Mouse (Mus musculus): ENCODE measurements around the gene Bscl2. TPM values are rescaled to one million over a fixed set of nuclear protein-coding genes. Genes with fewer than 3 reads are reported as not detected.

Gene Bscl2
- total RNA-seq (2012; rRNA removed), result 62.6 and 79.6 TPM in 2 replicates

- H3K4me3 ChIP-seq (ENCODE audit: insufficient read depth in 1 of 2, low read depth in 1 of 2, low read length in 2 of 2, poor library complexity in 1 of 2, severe bottlenecking in 1 of 2), result peak within 1 kb of the TSS; percentile 64 to 74
- H3K9ac ChIP-seq (ENCODE audit: insufficient read depth, low read depth, low read length, poor library complexity, severe bottlenecking), result peak within 1 kb of the TSS; percentile 90
- DNase-seq (ENCODE audit: low read depth, low spot score), result peak; percentile 78
- in situ Hi-C loops (cut with MboI; ENCODE audit: low sequenced_read_pairs in 2 of 2, unreplicated experiment in 2 of 2), result no loop called here
- peaks cover 2 to 11% of the 10 kb centered on the region in 2 experiments; a peak in 3 of 4 replicates for H3K4me1 ChIP-seq (ENCODE audit: control insufficient read depth in 2 of 2, insufficient read depth in 2 of 2, low read length in 2 of 2, poor library complexity in 1 of 2)
- TF ChIP-seq ZNF384 (IDR thresholded peaks at IDR 0.05; ENCODE audit: low read depth, low read length) (no peak), HCFC1 (IDR thresholded peaks at IDR 0.05; ENCODE audit: borderline replicate concordance, insufficient read depth, low read length) (peak; percentile 71), ZC3H11A (IDR thresholded peaks at IDR 0.05; ENCODE audit: borderline replicate concordance, low read depth, low read length) (peak; percentile 99), CHD2 (IDR thresholded peaks at IDR 0.05; ENCODE audit: low read depth, low read length) (no peak), MAFK (IDR thresholded peaks at IDR 0.05; ENCODE audit: insufficient read depth, low read depth, low read length) (no peak)
- H3K27ac ChIP-seq (ENCODE audit: insufficient read depth, low read depth, low read length, poor library complexity, severe bottlenecking), result peak within 1 kb of the TSS; percentile 96
- H3K9me3 ChIP-seq (ENCODE audit: control insufficient read depth, insufficient read depth, low read depth, low read length), result no peaks in the 10 kb centered on the region
- H3K36me3 ChIP-seq (ENCODE audit: control insufficient read depth, insufficient read depth, low read length, poor library complexity, severe bottlenecking), result peaks cover 10% of the 10 kb centered on the region
Observed at GRCm38 (mm10) chr19:8837251-8837791, at the start of gene Bscl2. Bscl2 (plus strand) TSS chr19:8837467.

GRCm38 (mm10) chr19:8788521-8788920, 48.7 kb upstream of the Bscl2 start:
- in situ Hi-C loops (cut with MboI; ENCODE audit: low sequenced_read_pairs in 2 of 2, unreplicated experiment in 2 of 2), result no loop called here
- TF ChIP-seq MAFK (IDR thresholded peaks at IDR 0.05; ENCODE audit: insufficient read depth, low read depth, low read length) (no peak), ZNF384 (IDR thresholded peaks at IDR 0.05; ENCODE audit: low read depth, low read length) (peak; percentile 95), ZC3H11A (IDR thresholded peaks at IDR 0.05; ENCODE audit: borderline replicate concordance, low read depth, low read length) (no peak)
- Histone ChIP-seq H3K4me1 (ENCODE audit: control insufficient read depth in 2 of 2, insufficient read depth in 2 of 2, low read length in 2 of 2, poor library complexity in 1 of 2) (peaks cover 0 to 8% of the 10 kb centered on the region in 2 experiments; a peak in 3 of 4 replicates), H3K4me3 (ENCODE audit: insufficient read depth in 1 of 2, low read depth in 1 of 2, low read length in 2 of 2, poor library complexity in 1 of 2, severe bottlenecking in 1 of 2) (no peak overlapping the region), H3K9ac (ENCODE audit: insufficient read depth, low read depth, low read length, poor library complexity, severe bottlenecking) (no peak overlapping the region), H3K36me3 (ENCODE audit: control insufficient read depth, insufficient read depth, low read length, poor library complexity, severe bottlenecking) (peaks cover 10% of the 10 kb centered on the region), H3K27ac (ENCODE audit: insufficient read depth, low read depth, low read length, poor library complexity, severe bottlenecking) (no peak overlapping the region), H3K9me3 (ENCODE audit: control insufficient read depth, insufficient read depth, low read depth, low read length) (no peaks in the 10 kb centered on the region)
- no peak for DNase-seq (ENCODE audit: low read depth, low spot score)

- in situ Hi-C loops (cut with MboI; ENCODE audit: low sequenced_read_pairs in 2 of 2, unreplicated experiment in 2 of 2), result no loop called here
- Histone ChIP-seq H3K4me1 (ENCODE audit: control insufficient read depth in 2 of 2, insufficient read depth in 2 of 2, low read length in 2 of 2, poor library complexity in 1 of 2) (peaks cover 0 to 8% of the 10 kb centered on the region in 2 experiments; a peak in 3 of 4 replicates), H3K9me3 (ENCODE audit: control insufficient read depth, insufficient read depth, low read depth, low read length) (no peaks in the 10 kb centered on the region), H3K36me3 (ENCODE audit: control insufficient read depth, insufficient read depth, low read length, poor library complexity, severe bottlenecking) (peaks cover 12% of the 10 kb centered on the region), H3K9ac (ENCODE audit: insufficient read depth, low read depth, low read length, poor library complexity, severe bottlenecking) (no peak overlapping the region), H3K4me3 (ENCODE audit: insufficient read depth in 1 of 2, low read depth in 1 of 2, low read length in 2 of 2, poor library complexity in 1 of 2, severe bottlenecking in 1 of 2) (no peak overlapping the region), H3K27ac (ENCODE audit: insufficient read depth, low read depth, low read length, poor library complexity, severe bottlenecking) (no peak overlapping the region)
- no peak for DNase-seq (ENCODE audit: low read depth, low spot score)
- TF ChIP-seq ZC3H11A (IDR thresholded peaks at IDR 0.05; ENCODE audit: borderline replicate concordance, low read depth, low read length) (no peak), HCFC1 (IDR thresholded peaks at IDR 0.05; ENCODE audit: borderline replicate concordance, insufficient read depth, low read length) (no peak), MAFK (IDR thresholded peaks at IDR 0.05; ENCODE audit: insufficient read depth, low read depth, low read length) (no peak), CHD2 (IDR thresholded peaks at IDR 0.05; ENCODE audit: low read depth, low read length) (no peak), ZNF384 (IDR thresholded peaks at IDR 0.05; ENCODE audit: low read depth, low read length) (no peak)
Observed at GRCm38 (mm10) chr19:8789171-8789570, 48.1 kb upstream of the Bscl2 start.

- Histone ChIP-seq H3K4me3 (ENCODE audit: insufficient read depth in 1 of 2, low read depth in 1 of 2, low read length in 2 of 2, poor library complexity in 1 of 2, severe bottlenecking in 1 of 2) (no peak overlapping the region), H3K36me3 (ENCODE audit: control insufficient read depth, insufficient read depth, low read length, poor library complexity, severe bottlenecking) (peaks cover 13% of the 10 kb centered on the region), H3K4me1 (ENCODE audit: control insufficient read depth in 2 of 2, insufficient read depth in 2 of 2, low read length in 2 of 2, poor library complexity in 1 of 2) (peaks cover 0 to 7% of the 10 kb centered on the region in 2 experiments; a peak in 3 of 4 replicates), H3K9ac (ENCODE audit: insufficient read depth, low read depth, low read length, poor library complexity, severe bottlenecking) (no peak overlapping the region), H3K9me3 (ENCODE audit: control insufficient read depth, insufficient read depth, low read depth, low read length) (no peaks in the 10 kb centered on the region), H3K27ac (ENCODE audit: insufficient read depth, low read depth, low read length, poor library complexity, severe bottlenecking) (no peak overlapping the region)
- no peak for DNase-seq (ENCODE audit: low read depth, low spot score)
- in situ Hi-C loops (cut with MboI; ENCODE audit: low sequenced_read_pairs in 2 of 2, unreplicated experiment in 2 of 2), result no loop called here
- TF ChIP-seq CHD2 (IDR thresholded peaks at IDR 0.05; ENCODE audit: low read depth, low read length) (no peak), MAFK (IDR thresholded peaks at IDR 0.05; ENCODE audit: insufficient read depth, low read depth, low read length) (no peak), ZNF384 (IDR thresholded peaks at IDR 0.05; ENCODE audit: low read depth, low read length) (no peak), HCFC1 (IDR thresholded peaks at IDR 0.05; ENCODE audit: borderline replicate concordance, insufficient read depth, low read length) (no peak), ZC3H11A (IDR thresholded peaks at IDR 0.05; ENCODE audit: borderline replicate concordance, low read depth, low read length) (no peak)
Observed at GRCm38 (mm10) chr19:8790171-8790570, 47.1 kb upstream of the Bscl2 start.
